Mouse (Mus musculus) forebrain, embryonic 11.5 days (tissue): ENCODE data around the gene Fer. TPM values are rescaled to one million over a fixed set of nuclear protein-coding genes. Genes with fewer than 3 reads are reported as not detected.

ENCODE experiments used
- ATAC-seq: fragments of 200-750 bp; cut with Nextera tagmentation; replicated peaks from 2 replicates; pipeline ENCODE4 v1.8.0; 2017; ENCODE audit warnings: moderate TSS enrichment; ENCODE audit not compliant: low FRiP score
- DNase-seq: peaks from one replicate; pipeline ENCODE4 v3.0.0-alpha.2; 2017; ENCODE audit warnings: low spot score
- H3K27ac ChIP-seq: fragments of 300-500 bp; sonication (generic); 2 replicates; pipeline ENCODE4 v1.5.1; 2014; ENCODE audit warnings: low read depth, low read length
- H3K27me3 ChIP-seq: fragments of 300-500 bp; sonication (generic); 2 replicates; pipeline ENCODE4 v1.6.1; 2014; ENCODE audit warnings: mild to moderate bottlenecking, low read length, mixed read lengths; ENCODE audit not compliant: control insufficient read depth, insufficient read depth
- H3K36me3 ChIP-seq: fragments of 300-500 bp; sonication (generic); 2 replicates; pipeline ENCODE4 v1.6.1; 2014; ENCODE audit warnings: mild to moderate bottlenecking, low read length, moderate library complexity, mixed read lengths; ENCODE audit not compliant: control insufficient read depth, insufficient read depth
- H3K4me1 ChIP-seq: fragments of 300-500 bp; sonication (generic); replicated peaks from 2 replicates; pipeline ENCODE4 v1.6.1; 2014; ENCODE audit warnings: low read length, mixed read lengths; ENCODE audit not compliant: control insufficient read depth, insufficient read depth
- H3K4me2 ChIP-seq: fragments of 300-500 bp; sonication (generic); 2 replicates; pipeline ENCODE4 v1.6.1; 2014; ENCODE audit warnings: low read depth, mild to moderate bottlenecking, low read length, moderate library complexity, mixed read lengths; ENCODE audit not compliant: severe bottlenecking
- H3K4me3 ChIP-seq: fragments of 300-500 bp; sonication (generic); 2 replicates; pipeline ENCODE4 v1.5.1; 2014; ENCODE audit warnings: low read depth, low read length
- H3K9ac ChIP-seq: fragments of 300-500 bp; sonication (generic); 2 replicates; pipeline ENCODE4 v1.6.1; 2014; ENCODE audit warnings: low read length
- H3K9me3 ChIP-seq: fragments of 300-500 bp; sonication (generic); 2 replicates; pipeline ENCODE4 v1.6.1; 2016; ENCODE audit warnings: low read length, mixed read lengths; ENCODE audit not compliant: control insufficient read depth
- WGBS: fragments of 180-500 bp; shearing (Covaris S2); extraction: QIAGEN DNeasy Blood & Tissue Kit; methylation state at CpG from one replicate; pipeline ENCODE4 v1.1.7; 2014; 5-methylcytosine and 5-hydroxymethylcytosine counted together
- polyA plus RNA-seq: library from polyadenylated mRNA; unstranded; fragments of >200 nt; fragmentation: Nextera tagmentation; extraction: Ambion mirVana; gene quantifications from 2 replicates; pipeline ENCODE4 v1.2.1, GENCODE M21; 2014

The Fer gene
- polyA plus RNA-seq, 1 experiment from 2014 or later: 40.3 TPM

GRCm38 (mm10) chr17:64116762-64117161, 253.9 kb downstream of the Fer start:
- Histone ChIP-seq H3K4me1 (no peaks in the 10 kb centered on the region), H3K4me2 (no peak overlapping the region), H3K27me3 (no peaks in the 10 kb centered on the region), H3K9me3 (no peaks in the 10 kb centered on the region), H3K27ac (no peak overlapping the region), H3K4me3 (no peak overlapping the region), H3K9ac (no peak overlapping the region), H3K36me3 (no peaks in the 10 kb centered on the region)
- DNase-seq (no peak), ATAC-seq (no peak)
- 85% methylated on average over 6 of the region's 6 CpGs for WGBS

- Histone ChIP-seq H3K4me3 (no peak overlapping the region), H3K4me2 (no peak overlapping the region), H3K27ac (no peak overlapping the region), H3K9ac (no peak overlapping the region), H3K4me1 (no peaks in the 10 kb centered on the region), H3K36me3 (no peaks in the 10 kb centered on the region), H3K9me3 (no peaks in the 10 kb centered on the region), H3K27me3 (no peaks in the 10 kb centered on the region)
- ATAC-seq: no peak
- WGBS: 85% methylated on average over 5 of the region's 5 CpGs
- DNase-seq: no peak
Observed at GRCm38 (mm10) chr17:64119697-64120288, 256.9 kb downstream of the Fer start.

- 92% methylated on average over 11 of the region's 11 CpGs for WGBS
- no peak for ATAC-seq
- no peak for DNase-seq
Observed at GRCm38 (mm10) chr17:64122556-64122955, 259.7 kb downstream of the Fer start.

GRCm38 (mm10) chr17:64123732-64124131, 260.9 kb downstream of the Fer start:
- H3K27ac ChIP-seq: no peak overlapping the region
- no peaks in the 10 kb centered on the region for H3K4me1 ChIP-seq
- 72% methylated on average over 3 of the region's 3 CpGs for WGBS
- no peak overlapping the region for H3K4me2 ChIP-seq
- no peak for ATAC-seq
- no peaks in the 10 kb centered on the region for H3K9me3 ChIP-seq
- H3K9ac ChIP-seq: no peak overlapping the region
- no peaks in the 10 kb centered on the region for H3K27me3 ChIP-seq
- DNase-seq: no peak
- H3K36me3 ChIP-seq: no peaks in the 10 kb centered on the region
- no peak overlapping the region for H3K4me3 ChIP-seq

More at GRCm38 (mm10) chr17:64122556-64122955, 259.7 kb downstream of the Fer start:
- Histone ChIP-seq H3K36me3 (no peaks in the 10 kb centered on the region), H3K9ac (no peak overlapping the region), H3K9me3 (no peaks in the 10 kb centered on the region), H3K4me3 (no peak overlapping the region), H3K27me3 (no peaks in the 10 kb centered on the region), H3K4me2 (no peak overlapping the region), H3K4me1 (no peaks in the 10 kb centered on the region), H3K27ac (no peak overlapping the region)

GRCm38 (mm10) chr17:64126904-64127303, 264.0 kb downstream of the Fer start:
- Histone ChIP-seq H3K4me1 (no peaks in the 10 kb centered on the region), H3K9ac (no peak overlapping the region), H3K27ac (no peak overlapping the region), H3K36me3 (no peaks in the 10 kb centered on the region), H3K4me2 (no peak overlapping the region), H3K27me3 (no peaks in the 10 kb centered on the region), H3K9me3 (no peaks in the 10 kb centered on the region), H3K4me3 (no peak overlapping the region)
- 94% methylated on average over 5 of the region's 5 CpGs for WGBS
- no peak for ATAC-seq
- DNase-seq: no peak

- Histone ChIP-seq H3K27me3 (no peaks in the 10 kb centered on the region), H3K4me3 (no peak overlapping the region), H3K27ac (no peak overlapping the region), H3K9ac (no peak overlapping the region), H3K36me3 (no peaks in the 10 kb centered on the region), H3K9me3 (no peaks in the 10 kb centered on the region), H3K4me1 (no peaks in the 10 kb centered on the region), H3K4me2 (no peak overlapping the region)
- 58% methylated on average over 2 of the region's 2 CpGs for WGBS
- no peak for DNase-seq
- ATAC-seq: no peak
Observed at GRCm38 (mm10) chr17:64129750-64130149, 266.9 kb downstream of the Fer start.

GRCm38 (mm10) chr17:64130356-64130755, 267.5 kb downstream of the Fer start:
- no peaks in the 10 kb centered on the region for H3K9me3 ChIP-seq
- H3K4me2 ChIP-seq: no peak overlapping the region
- DNase-seq (no peak), ATAC-seq (no peak)
- H3K9ac ChIP-seq: no peak overlapping the region
- H3K36me3 ChIP-seq: no peaks in the 10 kb centered on the region
- WGBS: 83% methylated on average over 3 of the region's 3 CpGs
- no peak overlapping the region for H3K4me3 ChIP-seq
- H3K27ac ChIP-seq: no peak overlapping the region
- H3K4me1 ChIP-seq: no peaks in the 10 kb centered on the region
- no peaks in the 10 kb centered on the region for H3K27me3 ChIP-seq

- H3K27me3 ChIP-seq: no peaks in the 10 kb centered on the region
- no peak overlapping the region for H3K27ac ChIP-seq
- no peak overlapping the region for H3K4me3 ChIP-seq
- no peaks in the 10 kb centered on the region for H3K36me3 ChIP-seq
- no peak overlapping the region for H3K9ac ChIP-seq
- 89% methylated on average over 6 of the region's 6 CpGs for WGBS
- no peaks in the 10 kb centered on the region for H3K9me3 ChIP-seq
- no peaks in the 10 kb centered on the region for H3K4me1 ChIP-seq
- ATAC-seq (no peak), DNase-seq (no peak)
- no peak overlapping the region for H3K4me2 ChIP-seq
Observed at GRCm38 (mm10) chr17:64132183-64132582, 269.3 kb downstream of the Fer start.

GRCm38 (mm10) chr17:64135941-64136650, 273.2 kb downstream of the Fer start:
- no peak overlapping the region for H3K27ac ChIP-seq
- H3K4me2 ChIP-seq: no peak overlapping the region
- H3K9me3 ChIP-seq: no peaks in the 10 kb centered on the region
- H3K27me3 ChIP-seq: no peaks in the 10 kb centered on the region
- H3K4me3 ChIP-seq: no peak overlapping the region
- no peak overlapping the region for H3K9ac ChIP-seq
- no peak for DNase-seq
- no peak; the same call in 1 of the 2 replicates for ATAC-seq
- no peaks in the 10 kb centered on the region for H3K4me1 ChIP-seq
- WGBS: 68% methylated on average over 8 of the region's 8 CpGs
- no peaks in the 10 kb centered on the region for H3K36me3 ChIP-seq
